Mouse (Mus musculus) pancreas, adult 10 weeks (tissue): Measurements from ENCODE around the gene C1qtnf3. TPM values are rescaled to one million over a fixed set of nuclear protein-coding genes. Genes with fewer than 3 reads are reported as not detected.

Experiments used
- polyA plus RNA-seq: library from polyadenylated mRNA; stranded (reverse); fragments of 350-450 nt; fragmentation: Illumina TruSeq; extraction: RNeasy Lipid Tissue Mini Kit (QIAGEN cat#74804); gene quantifications from one replicate; pipeline ENCODE4 v1.2.3, GENCODE M21; 2015; ENCODE audit warnings: low read depth, low replicate concordance; ENCODE audit not compliant: insufficient read depth

The C1qtnf3 gene
- polyA plus RNA-seq: 0.57 TPM

GRCm38 (mm10) chr15:10951951-10952759 lies at the start of gene C1qtnf3:
Gene C1qtnf3 (plus strand): TSS chr15:10952332.

GRCm38 (mm10) chr15:10981377-10982063 lies 29.4 kb downstream of the C1qtnf3 start, which contains the start of gene Amacr:
Gene Amacr (plus strand): TSS chr15:10981756.

GRCm38 (mm10) chr15:11000421-11000820 lies 48.3 kb downstream of the C1qtnf3 start, which contains the start of gene Slc45a2:
Gene Slc45a2 (plus strand): TSS chr15:11000721.

Other genes with a start within 250 kb of the C1qtnf3 start
- gene Rai14, start 237.7 kb upstream of the C1qtnf3 start, polyA plus RNA-seq: 7.7 TPM
- gene Amacr, start 29.4 kb downstream of the C1qtnf3 start, polyA plus RNA-seq: 1.5 TPM
- not detected for gene Slc45a2, start 48.4 kb downstream of the C1qtnf3 start, polyA plus RNA-seq
- not detected for gene Rxfp3, start 85.7 kb downstream of the C1qtnf3 start, polyA plus RNA-seq
- 1.9 TPM for gene Adamts12, start 112.5 kb downstream of the C1qtnf3 start, polyA plus RNA-seq